Mouse (Mus musculus) bone marrow macrophage, adult 2 months (primary cell): Measurements from ENCODE around the gene AI837181.

Experiments
- CTCF ChIP-seq: IDR thresholded peaks from 2 replicates; pipeline ENCODE4 v1.5.1; 2012; ENCODE audit warnings: low read depth, mild to moderate bottlenecking, low read length, moderate library complexity
- POLR2A ChIP-seq: IDR thresholded peaks from 2 replicates; pipeline ENCODE4 v1.6.1; 2012; ENCODE audit warnings: mild to moderate bottlenecking, low read depth, low read length, borderline replicate concordance

DNA sequence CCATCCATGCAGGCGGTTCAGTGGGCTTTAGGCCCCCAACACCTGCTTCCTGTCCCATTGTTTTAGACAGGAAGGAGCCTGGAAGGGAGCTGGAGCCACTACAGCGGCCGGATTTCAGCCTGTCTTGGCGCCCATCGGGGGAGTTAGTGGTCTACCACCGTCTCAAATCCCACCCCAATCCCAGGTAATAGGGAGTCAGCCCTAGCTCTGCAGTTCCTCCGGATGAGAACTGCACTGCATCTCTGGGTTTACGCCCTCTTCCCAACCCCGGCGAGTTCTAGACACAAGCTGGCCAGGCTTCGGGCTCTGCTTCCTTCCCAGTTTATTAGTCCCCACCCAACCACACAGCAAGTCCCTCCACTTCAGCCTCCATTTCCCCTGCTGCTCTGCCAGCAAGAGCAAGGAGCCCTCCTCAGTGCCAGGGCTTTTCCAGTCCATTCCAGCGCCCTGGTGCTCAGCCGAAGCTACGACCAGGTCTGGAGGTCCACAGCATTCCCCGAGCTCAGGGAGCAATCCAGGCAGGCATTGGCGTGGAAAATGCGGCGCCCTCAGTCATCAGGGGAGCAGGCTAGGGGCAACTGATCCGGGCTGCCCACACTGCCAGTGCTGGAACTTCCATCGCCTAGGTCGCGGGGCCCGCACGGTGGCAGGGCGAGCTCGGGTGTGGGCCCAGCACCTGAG, 31.4 kb downstream of the AI837181 start:
- TF ChIP-seq CTCF (no peak), POLR2A (no peak)
